Mouse (Mus musculus) thymus, adult 2 months (tissue): ENCODE results near the gene Lrit2.

Experiments used
- CTCF ChIP-seq: fragments of 200-500 bp; IDR thresholded peaks from 2 replicates; pipeline ENCODE4 v1.5.1; 2012; ENCODE audit warnings: mild to moderate bottlenecking, control low read depth, low read length, moderate library complexity, borderline replicate concordance; ENCODE audit not compliant: control insufficient read depth, poor library complexity, insufficient read depth; ENCODE audit errors: extremely low read depth
- POLR2A ChIP-seq: fragments of 200-500 bp; IDR thresholded peaks from 2 replicates; pipeline ENCODE4 v1.6.1; 2012; ENCODE audit warnings: mild to moderate bottlenecking, low read length, control low read depth, moderate library complexity; ENCODE audit not compliant: control insufficient read depth, poor library complexity, insufficient read depth; ENCODE audit errors: extremely low read depth

- TF ChIP-seq CTCF (no peak), POLR2A (no peak)
Measured at GRCm38 (mm10) chr14:37109460-37109859, 41.7 kb downstream of the Lrit2 start.
